Mouse (Mus musculus) olfactory bulb, adult 2 months (tissue): ENCODE data around the gene Kcp.

Experiments used
- CTCF ChIP-seq: fragments of 200-500 bp; IDR thresholded peaks from 2 replicates; pipeline ENCODE4 v1.5.1; 2012; ENCODE audit warnings: low read depth, mild to moderate bottlenecking, low read length, moderate library complexity; ENCODE audit not compliant: insufficient read depth
- POLR2A ChIP-seq: fragments of 200-500 bp; IDR thresholded peaks from 2 replicates; pipeline ENCODE4 v1.6.1; 2012; ENCODE audit warnings: mild to moderate bottlenecking, low read depth, low read length, moderate library complexity; ENCODE audit not compliant: insufficient read depth

GRCm38 (mm10) chr6:29433038-29433803 is 74.5 kb downstream of the Kcp start, which contains the start of gene Flnc:
- no peak for TF ChIP-seq CTCF
- no peak for TF ChIP-seq POLR2A
